Mouse (Mus musculus) ovary, postnatal 14 days (tissue): ENCODE results near the gene Syf2.

Experiments used
- DNase-seq: peaks from one replicate; pipeline ENCODE4 v3.0.0; 2022; ENCODE audit warnings: low spot score

Gene Syf2

GRCm38 (mm10) chr4:134923258-134924018 lies 7.3 kb upstream of the Syf2 start, which contains the start of gene Rsrp1:
Rsrp1 (plus strand) TSS chr4:134923592.
- peak; percentile 95 for DNase-seq

GRCm38 (mm10) chr4:134924019-134924741 lies 6.5 kb upstream of the Syf2 start:
- DNase-seq = peak; percentile 28

DNA sequence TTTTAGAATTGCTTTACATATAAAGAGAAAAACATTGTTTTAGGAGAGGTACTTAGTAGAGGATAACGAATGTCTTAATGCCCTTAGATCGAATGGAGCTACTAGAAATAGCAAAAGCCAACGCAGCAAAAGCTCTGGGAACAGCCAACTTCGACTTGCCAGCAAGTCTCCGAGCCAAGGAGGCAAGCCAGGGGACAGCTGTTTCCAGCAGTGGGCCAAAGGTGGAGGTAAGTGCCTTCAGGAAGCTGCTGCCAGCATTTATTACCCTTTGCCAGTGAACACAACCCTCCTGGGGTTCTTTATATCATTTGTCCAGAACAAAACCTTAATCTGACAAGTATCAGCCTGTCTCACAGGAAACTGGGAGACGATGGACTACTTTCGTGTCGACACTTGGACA lies 5.5 kb upstream of the Syf2 start:
- DNase-seq = no peak

GRCm38 (mm10) chr4:134927815-134928463 lies 2.8 kb upstream of the Syf2 start:
- DNase-seq = no peak

GRCm38 (mm10) chr4:134928464-134928836 lies 2.2 kb upstream of the Syf2 start:
- DNase-seq = no peak

DNA sequence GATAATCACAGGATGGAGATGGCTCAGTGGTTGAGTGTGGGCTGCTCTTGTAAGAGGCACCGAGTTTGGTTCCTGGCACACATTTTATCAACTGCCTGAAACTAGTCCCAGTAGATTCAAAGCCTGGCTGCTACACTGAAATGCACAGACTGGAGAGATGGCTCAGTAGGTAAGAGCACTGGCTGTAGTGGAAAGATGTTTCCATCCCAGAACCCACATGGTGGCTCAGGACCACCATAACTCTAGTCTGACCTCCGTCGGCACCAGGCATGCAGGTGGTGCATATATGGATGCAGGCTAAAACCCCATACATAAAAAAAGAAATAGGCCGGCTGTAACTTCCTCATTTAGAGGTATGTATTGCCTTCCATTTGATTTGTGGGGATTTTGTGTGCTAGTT lies 1.2 kb upstream of the Syf2 start:
- no peak for DNase-seq

- no peak for DNase-seq
Observed at GRCm38 (mm10) chr4:134930190-134930589, 508 bp upstream of the Syf2 start.

- no peak for DNase-seq
Observed at GRCm38 (mm10) chr4:134937240-134938176, 6.8 kb downstream of the Syf2 start.

DNA sequence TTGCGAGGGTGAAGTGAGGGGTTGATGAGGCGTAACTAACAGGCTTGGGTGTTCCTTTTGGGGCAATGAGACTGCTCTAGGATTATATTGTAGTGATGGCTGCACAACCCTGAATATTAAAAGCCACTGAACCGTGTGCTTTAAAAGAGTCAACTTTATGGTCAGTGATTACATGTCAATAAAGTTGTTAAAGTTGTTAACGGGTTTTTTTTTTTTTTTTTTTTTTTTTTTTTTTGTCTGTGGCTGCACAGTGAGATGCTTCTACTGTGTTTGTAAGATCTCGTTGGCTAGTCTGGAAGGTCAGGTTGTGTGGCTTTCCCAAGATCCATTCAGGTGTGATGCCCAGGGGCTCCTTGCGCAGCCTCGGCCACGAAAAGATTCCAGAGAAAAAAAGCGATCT lies 9.2 kb downstream of the Syf2 start:
- no peak for DNase-seq

GRCm38 (mm10) chr4:134943758-134944538 lies 13.2 kb downstream of the Syf2 start:
- DNase-seq = no peak

- DNase-seq = peak; percentile 68
Observed at GRCm38 (mm10) chr4:134946024-134946744, 15.5 kb downstream of the Syf2 start.

DNA sequence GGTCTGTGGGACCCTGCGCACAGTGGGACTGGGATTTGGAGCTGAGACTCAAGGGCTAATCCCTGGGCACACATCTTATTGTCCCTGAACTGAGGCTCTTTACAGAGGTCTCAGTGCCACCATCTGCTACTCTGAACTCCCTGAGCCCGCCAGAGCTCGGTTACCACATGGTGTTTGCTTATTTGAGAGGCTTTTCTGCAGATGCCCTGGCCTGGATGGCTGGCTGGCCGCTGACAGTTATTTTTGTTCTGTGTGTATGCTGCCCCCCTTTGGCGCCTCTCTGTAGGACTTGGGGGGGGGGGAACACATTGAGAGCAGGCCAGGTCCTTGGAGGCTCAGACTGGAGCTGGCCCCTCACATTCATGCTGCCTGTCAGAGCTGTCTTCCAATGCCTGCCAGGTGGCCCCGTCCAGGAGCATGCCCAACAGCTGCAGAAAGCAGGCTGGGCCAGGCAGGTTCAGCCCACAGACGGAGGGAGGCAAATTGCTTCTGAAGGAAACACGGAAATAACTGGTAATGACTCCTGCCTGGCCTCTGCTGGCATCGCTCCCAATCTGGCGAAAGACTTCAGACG lies 19.9 kb downstream of the Syf2 start:
- DNase-seq = peak; percentile 50

DNA sequence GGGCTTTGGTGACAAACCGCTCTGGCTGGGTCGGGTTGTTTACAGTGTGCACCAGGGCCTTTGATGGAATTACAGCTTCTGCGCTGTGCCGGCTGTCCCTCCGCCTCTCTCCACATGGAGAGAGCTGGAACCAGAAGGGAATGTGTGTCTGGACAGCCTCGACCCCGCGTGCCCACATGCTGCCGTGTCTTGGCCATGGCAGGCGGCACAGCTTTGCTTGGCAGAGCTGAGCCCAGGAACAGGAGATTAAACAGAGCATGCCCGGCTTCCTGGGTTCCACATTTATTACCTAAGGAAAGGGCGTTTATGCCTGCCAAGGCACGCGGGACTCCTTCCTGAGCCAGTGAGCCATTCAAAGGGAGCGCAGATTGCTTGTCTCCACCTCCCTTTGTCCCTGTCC lies 23.8 kb downstream of the Syf2 start:
- no peak for DNase-seq

DNA sequence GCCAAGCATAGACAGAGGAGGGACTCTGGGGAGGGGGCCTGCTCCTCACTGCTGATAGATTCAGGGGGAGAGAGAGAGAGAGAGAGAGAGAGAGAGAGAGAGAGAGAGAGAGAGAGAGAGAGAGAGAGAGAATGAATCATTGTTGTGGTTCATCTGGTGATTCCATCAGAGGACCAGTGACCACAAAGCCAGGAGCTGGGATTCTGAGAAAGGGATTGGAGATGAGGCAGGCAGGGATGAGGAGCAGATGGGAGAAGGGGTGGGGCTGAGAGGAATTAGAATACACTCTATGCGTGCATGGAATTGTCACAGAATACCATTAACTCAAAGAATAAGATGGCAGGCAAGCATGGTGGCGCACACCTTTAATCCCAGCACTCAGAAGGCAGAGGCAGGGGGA lies 24.5 kb downstream of the Syf2 start:
- no peak for DNase-seq

DNA sequence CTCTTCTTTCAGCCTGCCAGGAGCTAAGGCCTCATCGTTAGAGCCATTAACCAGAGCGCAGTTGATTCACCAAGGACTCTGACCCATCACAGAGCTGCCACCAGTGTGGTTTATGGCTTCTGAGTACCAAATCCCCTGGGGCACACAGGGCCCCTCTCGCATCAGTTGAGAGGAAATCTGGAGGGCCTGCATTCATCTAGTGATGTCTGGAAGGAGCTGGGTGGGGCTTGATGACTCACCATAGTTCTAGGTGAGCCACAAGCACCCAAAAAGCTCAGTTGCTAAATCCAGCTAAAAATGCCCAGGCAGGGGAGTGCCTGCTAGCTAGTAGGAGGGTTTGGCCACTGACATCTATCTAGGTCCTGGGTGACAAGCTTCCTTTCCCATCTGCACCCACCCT lies 25.1 kb downstream of the Syf2 start:
- DNase-seq = no peak

GRCm38 (mm10) chr4:134956328-134956727 lies 25.6 kb downstream of the Syf2 start:
- DNase-seq = peak; percentile 68

- no peak for DNase-seq
Observed at GRCm38 (mm10) chr4:134963021-134963776, 32.5 kb downstream of the Syf2 start.

DNA sequence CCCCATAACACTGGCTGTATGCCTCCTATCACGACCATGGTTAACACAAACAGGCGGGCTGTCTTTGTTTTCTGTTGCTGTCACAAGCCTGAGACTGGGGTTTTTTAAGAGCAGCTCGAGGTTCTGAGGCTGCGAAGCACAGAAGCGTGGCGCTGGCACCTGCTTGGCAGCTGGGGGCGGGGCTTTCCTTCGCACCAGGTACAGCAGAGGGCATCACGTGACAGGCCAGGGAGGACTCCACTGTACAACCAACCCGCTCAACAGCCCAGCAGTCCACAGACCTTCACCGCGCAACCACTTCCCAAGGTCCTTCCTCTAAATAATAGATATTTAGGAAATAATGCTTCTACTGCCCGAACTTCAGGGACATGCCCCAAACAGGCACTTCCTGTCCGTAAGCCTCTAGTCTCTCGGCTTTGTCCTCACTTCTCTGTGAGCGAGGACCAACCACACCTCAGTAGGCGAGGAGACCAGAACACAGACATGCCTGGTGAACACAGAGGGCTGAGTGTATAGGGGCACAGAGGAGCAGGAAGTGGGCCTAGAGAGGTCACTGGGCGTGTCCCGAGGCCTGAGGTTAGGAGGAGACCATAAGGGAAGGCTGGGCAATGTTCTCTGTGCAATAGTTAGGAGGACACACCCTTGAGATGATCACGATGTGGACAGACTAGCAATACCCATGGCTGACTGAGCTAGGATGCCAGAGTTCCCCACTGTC lies 37.3 kb downstream of the Syf2 start:
- no peak for DNase-seq

DNA sequence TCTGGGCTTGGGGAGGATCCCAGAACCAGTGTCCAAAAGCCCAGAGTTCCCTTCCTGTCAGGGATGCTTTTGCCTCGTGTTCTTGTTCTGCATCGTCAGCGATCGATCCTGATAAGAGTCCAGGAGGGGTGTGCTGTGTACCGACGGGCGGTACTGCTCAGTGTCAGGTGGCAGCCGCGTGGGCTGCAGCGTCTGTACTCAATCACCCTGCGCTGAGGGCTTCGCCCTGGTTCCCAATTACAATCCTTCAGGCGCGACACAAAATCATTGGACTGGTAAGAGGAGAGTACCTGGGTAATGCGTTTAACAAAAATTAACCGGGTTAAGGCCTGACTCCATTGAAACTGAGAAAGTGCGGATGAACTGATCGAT lies 37.9 kb downstream of the Syf2 start:
- no peak for DNase-seq
